Mouse (Mus musculus) WW6 (cell line): ENCODE results near the gene Keap1.
"Not testable (repeated sequence)": the region's sequence is repeated elsewhere in the genome, so short reads cannot be mapped to it uniquely, and the experiment has no call there.

Source experiments
- DNase-seq: peaks from one replicate; pipeline ENCODE4 v3.0.0-alpha.2; 2013; ENCODE audit warnings: low read depth, low spot score

Gene Keap1

DNA sequence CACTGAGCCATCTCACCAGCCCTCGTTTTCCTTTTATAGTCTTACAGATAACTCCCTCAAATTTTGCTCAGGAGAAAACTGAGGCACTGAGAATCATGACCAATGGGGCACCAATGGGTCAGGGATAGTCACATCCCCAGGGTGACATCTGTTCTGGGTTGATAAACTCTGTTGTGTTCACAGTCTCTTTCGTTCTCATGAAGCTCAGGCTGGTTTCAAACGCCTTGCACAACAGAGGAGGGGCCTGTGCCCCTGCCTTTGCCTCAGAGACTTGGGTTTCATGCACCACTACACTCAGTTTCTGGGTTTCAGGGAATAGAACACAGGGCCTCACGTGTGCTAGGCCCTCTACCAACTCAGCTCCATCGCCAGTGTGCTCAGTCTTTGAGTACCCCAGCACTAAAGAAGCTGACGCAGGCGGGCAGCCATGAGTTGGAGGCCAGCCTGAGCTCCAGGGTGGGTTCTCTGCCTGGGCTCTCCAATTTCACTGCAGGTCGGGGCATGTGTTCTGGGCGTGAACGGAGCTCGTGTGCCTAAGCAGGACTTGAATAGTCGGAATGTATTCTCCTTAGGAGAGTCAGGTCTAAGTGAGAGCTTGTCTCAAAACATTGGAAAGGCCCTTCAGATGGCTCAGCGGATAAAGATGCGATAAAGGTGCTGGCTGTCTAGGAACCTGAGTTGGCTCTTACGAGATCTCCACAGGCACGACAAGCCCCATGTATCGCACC lies 25.3 kb upstream of the Keap1 start:
- DNase-seq: no peak

- DNase-seq: no peak
These were observed 22.7 kb upstream of the Keap1 start for GRCm38 (mm10) chr9:21261831-21262230.

- no peak for DNase-seq
These were observed 21.4 kb upstream of the Keap1 start for GRCm38 (mm10) chr9:21260491-21261040.

- not testable (repeated sequence) for DNase-seq
These were observed 17.2 kb upstream of the Keap1 start for GRCm38 (mm10) chr9:21256349-21256748.

DNA sequence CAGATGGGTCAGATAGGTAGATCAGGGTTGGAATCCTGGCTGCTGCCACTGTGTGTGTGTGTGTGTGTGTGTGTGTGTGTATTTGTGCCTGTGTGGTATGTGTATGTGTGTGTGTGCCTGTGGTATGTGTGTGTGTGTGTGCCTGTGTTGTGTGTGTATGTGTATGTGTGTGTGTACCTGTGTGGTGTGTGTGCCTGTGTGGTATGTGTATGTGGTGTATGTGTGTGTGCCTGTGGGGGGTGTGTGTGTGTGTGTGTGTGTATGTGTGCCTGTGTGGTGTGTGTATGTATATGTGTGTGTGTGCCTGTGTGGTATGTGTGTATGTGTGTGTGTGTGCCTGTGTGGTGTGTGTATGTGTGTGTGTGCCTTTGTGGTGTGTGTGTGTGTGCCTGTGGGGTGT lies 15.5 kb upstream of the Keap1 start:
- DNase-seq: no peak

DNA sequence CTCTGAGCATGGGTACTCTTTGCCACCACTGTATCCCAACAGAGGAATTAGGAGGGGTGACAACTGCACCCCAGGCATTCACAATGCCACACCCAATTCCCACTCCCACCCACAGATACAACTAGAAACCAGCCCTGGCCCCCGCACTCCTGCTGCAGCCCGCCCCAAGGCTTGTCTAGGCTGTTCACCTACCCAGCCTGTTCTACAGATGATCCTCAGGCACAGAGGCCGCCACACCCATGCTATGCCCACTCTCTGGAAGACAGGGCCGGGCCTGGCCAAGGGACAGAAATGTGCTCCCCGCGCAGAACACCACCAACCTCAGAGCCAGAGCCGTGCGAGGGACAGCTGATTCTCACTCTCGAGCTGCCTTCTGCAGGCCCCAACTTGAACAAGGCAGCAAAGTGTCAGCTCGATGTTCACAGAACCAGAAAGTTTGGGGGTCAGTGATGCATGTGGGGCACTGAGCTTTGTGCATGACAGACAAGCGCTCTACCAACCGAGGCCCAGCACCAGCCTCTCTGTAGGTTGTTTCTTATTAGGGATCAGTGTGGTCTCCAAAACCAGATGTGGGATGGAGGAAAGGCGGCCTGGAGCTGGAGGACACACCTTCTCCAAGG lies 12.1 kb upstream of the Keap1 start:
- no peak for DNase-seq

DNA sequence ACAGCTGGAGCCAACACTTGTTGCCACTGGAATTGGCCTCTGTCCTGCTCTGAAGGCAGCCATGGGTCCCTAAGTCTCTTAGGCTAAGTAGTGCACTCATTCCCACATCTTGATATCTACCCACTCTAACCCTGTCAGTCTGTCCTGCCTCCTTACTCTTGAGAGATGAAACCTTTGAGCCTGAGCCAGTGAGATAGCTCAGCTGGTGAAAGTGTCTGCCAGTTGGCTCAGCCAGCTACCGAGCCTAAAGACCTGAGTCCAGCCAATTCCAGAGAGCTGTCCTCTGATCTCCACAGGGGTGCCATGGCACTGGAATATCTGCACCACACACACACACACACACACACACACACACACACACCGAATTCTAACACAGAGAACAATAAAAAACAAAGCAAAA lies 11.3 kb upstream of the Keap1 start:
- DNase-seq: no peak

DNA sequence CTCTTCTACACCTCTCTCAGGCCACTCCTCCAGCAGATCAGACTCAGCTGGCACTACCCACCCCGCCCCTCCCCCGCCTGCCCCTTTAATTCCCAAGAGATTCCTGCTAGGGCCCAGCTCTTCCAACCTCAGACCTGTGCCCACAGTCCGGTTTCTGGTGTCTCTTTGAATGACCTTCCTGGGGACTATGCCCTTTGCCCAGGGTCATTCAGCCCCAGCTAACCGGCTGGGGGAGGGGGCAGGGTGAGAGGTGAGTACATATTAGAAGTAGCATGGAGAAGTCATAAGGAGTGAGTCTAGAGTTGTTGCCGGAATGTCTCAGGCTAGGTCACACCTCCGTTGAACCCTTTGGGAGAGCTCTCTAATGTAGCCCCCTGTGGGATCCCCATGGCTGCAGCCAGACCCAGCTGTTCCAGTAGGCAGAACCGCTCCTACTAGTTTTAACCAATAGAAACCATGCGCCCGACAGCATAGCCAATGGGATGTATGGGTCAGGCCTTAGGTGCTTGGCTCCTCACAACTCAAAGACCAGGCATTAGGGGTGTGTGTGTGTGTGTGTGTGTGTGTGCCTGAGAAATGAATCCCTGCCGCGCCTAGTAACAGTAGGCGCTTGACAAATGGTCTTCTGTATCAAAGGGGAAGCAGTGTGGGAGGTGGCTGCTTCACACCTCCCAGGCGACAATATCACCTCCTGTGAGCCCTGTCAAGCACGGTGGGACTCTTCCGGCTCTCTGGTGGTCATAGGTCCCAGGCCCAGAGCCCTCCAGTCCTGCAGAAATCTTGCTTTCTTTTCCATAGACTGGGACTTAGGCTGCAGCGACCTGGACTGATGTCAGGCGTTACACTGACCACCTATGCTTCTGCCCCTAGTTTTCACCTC lies 10.7 kb upstream of the Keap1 start:
- DNase-seq: no peak

DNA sequence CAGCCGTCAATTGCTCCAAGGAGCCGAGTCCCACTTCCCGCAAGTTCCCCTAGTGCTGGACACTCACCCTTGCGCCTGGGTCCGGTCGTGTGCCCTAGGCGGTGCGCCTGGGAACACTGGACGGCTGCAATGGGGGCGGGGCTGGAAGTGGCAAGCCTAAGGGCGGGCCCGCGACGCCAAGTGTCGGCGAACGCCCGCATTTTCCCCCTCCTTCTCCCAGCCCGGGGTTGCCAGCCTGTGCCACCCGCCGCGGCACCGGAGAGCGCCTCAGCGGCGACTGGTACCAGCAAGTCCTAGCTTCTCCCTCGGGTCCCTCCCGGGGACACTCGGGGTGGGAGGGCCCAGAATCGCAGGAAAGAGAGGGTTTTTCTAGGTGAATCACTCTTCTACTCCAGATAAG lies 9.2 kb upstream of the Keap1 start, which contains the start of gene S1pr5:
Gene S1pr5 (minus strand): TSS at position 118 of the 400 bp plus-strand sequence.
- DNase-seq: no peak

- DNase-seq: no peak
These were observed 7.2 kb upstream of the Keap1 start for GRCm38 (mm10) chr9:21246342-21246741.

GRCm38 (mm10) chr9:21245113-21245487 lies 5.9 kb upstream of the Keap1 start:
- no peak for DNase-seq

DNA sequence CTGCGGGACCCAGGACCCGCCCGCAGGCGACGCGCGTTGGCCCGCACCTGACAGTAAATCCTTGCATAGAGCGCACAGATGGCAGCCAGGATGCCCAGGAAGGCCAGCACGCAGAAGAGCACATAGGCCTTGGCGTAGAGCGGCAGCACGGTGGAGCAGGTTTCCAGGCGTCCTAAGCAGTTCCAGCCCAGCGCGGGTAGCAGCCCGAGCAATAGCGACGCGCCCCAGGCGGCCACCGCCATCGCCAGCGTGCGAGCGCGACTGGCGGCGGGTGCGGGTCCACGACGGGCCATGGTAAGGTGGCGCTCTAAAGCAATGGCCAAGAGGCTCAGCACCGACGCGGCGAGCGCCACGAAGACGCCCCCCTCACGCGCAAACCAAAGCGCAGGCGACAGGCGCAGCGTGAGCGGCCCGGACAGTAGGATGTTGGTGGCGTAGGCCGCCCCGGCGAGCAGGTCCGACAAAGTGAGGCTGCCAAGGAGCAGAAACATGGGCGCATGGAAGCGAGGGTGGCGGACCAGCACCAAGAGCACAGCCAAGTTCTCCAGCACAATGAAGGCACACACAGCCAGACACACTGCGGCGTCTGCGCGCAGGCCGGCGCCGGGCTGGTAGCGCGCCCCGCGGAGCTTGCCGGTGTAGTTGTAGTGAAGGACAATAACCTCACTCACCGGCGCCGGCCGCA lies 5.4 kb upstream of the Keap1 start:
- DNase-seq: no peak

GRCm38 (mm10) chr9:21243826-21244427 lies 4.8 kb upstream of the Keap1 start:
- no peak for DNase-seq

- no peak for DNase-seq
These were observed 2.2 kb upstream of the Keap1 start for GRCm38 (mm10) chr9:21241343-21241742.

- no peak for DNase-seq
These were observed 296 bp upstream of the Keap1 start for GRCm38 (mm10) chr9:21239465-21239848.

DNA sequence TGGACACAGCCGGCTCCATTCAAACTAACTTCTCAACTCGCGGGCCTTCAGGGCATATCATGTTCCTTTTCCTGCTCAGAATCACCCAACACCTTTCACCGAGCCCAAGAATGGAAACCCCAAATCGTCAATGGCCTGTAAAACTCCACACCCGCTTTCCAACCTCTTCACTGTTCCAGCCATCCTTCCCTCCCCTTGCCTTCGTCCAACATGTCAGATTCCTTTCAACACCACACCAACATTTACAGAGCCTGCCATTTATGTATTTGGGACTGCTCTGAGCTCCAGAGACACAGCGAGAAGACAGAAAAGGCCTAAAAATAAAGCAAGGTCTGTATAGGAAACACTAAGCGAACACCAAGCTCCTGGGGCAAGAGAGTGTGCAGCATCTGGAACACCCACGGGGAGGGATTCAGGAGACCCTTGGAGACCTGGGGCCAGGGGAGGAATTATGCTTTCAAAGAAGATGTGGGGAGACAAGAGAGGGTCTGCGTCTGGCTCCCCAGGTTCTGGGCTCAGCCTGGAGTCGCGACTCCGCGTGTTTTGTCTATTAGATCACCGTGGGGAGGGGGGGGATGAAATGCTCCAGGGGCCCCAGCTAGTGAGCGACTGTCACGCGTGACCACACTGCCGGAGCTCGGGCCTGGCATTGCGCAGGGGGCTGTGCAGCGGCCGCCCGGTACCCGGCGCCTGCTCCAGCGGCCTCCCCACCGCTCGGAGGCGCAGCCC lies 993 bp downstream of the Keap1 start:
- no peak for DNase-seq

- no peak for DNase-seq
These were observed 1.7 kb downstream of the Keap1 start for GRCm38 (mm10) chr9:21237368-21238003.

GRCm38 (mm10) chr9:21236991-21237367 lies 2.2 kb downstream of the Keap1 start:
- DNase-seq: no peak

DNA sequence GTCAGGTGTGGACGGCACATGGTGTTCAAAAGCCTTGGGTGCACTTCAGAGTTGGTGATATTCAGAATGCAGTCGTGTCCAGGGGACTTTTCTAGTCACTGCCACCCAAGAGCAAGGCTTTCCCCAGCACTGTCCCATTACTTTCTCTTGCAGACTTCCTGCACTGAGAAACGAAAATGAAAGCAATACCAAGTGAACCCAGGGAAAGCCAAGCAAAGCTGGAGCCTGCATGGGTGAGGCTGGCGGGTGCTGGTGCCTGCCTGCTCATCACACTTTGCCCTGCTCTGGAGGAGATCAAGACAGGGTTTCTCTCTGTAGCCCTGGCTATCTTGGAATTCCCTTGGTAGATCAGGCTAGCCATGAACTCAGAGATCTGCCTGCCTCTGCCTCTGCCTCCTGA lies 3.8 kb downstream of the Keap1 start:
- DNase-seq: no peak

- no peak for DNase-seq
These were observed 5.4 kb downstream of the Keap1 start for GRCm38 (mm10) chr9:21233805-21234204.
